Mouse (Mus musculus): ENCODE results near the gene Serpina3k.
"Not testable (repeated sequence)": the region's sequence is repeated elsewhere in the genome, so short reads cannot be mapped to it uniquely, and the experiment has no call there.

Serpina3k gene

DNA sequence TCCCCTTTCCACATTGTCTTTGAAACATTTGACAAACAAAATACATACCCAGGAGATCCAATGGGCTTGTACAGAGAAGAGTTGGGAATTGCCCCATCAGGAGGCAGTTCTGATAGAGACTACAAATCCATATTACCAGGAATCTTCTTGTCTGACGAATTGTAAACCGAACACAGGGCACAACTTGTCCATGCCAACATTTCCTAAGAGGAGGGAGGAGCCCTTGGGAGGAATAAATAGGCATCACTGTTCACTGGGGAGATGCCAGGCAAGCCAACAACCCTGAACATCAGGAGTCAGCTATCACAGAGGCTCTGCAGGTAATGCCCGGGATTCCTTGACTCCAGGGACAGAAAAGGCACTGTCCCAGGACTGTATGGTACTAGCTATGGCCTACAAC, at the start of gene Serpina3k, which contains the start of gene Serpina3m:
TSS of gene Serpina3k (plus strand) at position 261 of the 400 bp plus-strand sequence.
TSS of gene Serpina3m (plus strand) at position 261 of the 400 bp plus-strand sequence.
- DNase-seq (ENCODE audit: low spot score) = not testable (repeated sequence)

DNA sequence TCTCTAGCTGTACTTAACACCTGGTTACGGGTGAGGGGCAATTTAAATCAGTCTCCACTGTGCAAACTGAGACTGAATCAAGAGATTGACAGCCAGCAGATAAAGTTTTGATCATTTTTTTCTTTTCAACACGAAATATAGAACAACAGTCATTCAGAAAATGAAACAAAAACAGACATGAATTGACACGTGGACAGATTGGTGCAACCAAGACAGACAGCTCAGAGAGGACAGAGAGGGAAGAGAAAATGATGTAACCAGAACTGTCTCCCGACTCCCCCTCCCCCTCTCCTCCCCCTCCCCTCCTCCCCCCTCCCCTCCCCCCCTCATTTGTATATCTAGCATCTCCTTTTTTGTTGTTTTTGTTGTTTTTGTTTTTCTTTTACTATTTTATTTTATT, 48.4 kb upstream of the Serpina3k start:
- no peak for DNase-seq (ENCODE audit: low spot score)

DNA sequence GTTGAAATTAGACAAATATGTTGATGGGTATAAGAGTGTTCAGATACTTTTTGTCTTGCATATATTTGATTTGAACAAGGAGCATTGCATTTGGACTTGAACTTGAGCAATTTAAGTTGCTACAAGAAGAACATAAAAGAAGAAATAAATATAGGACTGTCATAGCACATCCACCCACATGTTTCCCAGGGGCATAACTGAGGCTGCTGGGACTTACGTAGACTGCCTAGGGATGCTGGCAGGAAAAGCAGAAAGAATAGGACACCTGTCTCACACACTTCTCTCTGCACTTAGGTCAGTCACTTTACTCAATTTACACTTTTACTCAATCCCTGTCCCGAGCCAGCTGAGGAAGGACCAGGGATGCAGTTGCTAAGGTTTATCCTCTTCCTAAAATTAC, 44.3 kb upstream of the Serpina3k start:
- no peak for DNase-seq (ENCODE audit: low spot score)

DNA sequence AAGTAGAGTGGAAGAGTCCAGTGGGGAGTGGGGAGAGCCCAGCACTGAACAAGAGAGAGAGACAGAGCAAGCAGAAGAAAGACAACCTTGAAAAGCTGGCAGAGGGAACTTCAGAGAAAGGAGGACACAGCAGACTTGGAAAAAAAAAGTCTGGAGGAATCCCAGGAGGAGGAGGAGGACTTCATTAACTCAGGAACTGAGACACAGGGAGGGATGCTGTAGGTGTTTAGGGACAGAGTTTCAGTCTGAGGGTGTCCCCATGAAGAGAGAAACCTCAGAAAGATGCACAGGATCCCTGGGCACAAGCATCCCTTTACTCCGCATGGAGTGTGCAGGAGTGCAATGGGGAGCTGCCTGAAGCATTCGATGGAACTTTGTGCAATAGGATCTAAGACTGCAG, 40.2 kb upstream of the Serpina3k start:
- no peak for DNase-seq (ENCODE audit: low spot score)

DNA sequence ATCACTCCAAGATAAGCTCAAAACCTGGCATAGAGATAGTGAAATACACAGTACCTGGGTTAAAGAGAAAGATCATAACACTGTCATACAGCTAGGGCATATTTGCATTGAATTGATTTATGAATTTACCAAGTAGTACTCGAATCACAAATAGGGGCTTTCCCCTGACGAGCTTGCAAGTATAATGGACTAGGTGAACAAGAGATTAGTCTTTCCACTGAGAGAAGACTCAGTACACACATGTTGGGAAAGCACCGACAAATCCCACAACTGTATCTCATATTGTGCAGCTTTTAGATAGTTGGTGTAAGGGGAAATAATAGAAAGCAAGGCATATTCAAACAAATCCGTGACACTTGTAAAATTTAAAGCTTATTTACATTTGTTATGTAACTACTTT, 32.3 kb upstream of the Serpina3k start:
- DNase-seq (ENCODE audit: low spot score) = no peak

DNA sequence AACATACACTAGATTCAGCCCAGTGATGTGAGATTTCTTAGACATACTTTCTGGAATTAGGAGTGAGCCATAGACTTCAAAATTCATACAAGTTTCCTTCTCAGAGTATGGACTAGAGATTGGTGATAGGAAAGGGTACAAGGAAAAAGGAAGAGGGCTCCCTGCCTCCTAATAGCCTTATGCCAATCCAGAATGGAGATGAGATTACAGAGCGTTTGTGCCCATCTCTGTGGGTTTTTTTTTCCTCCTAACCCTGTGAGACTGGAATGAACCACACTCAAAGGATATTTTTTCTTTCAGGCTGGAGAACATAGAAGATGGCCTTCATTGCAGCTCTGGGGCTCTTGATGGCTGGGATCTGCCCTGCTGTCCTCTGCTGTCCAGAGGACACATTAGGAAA, 24.0 kb upstream of the Serpina3k start, which contains the start of gene Serpina3j:
TSS of gene Serpina3j (plus strand) at position 301 of the 400 bp plus-strand sequence.
- no peak for DNase-seq (ENCODE audit: low spot score)

DNA sequence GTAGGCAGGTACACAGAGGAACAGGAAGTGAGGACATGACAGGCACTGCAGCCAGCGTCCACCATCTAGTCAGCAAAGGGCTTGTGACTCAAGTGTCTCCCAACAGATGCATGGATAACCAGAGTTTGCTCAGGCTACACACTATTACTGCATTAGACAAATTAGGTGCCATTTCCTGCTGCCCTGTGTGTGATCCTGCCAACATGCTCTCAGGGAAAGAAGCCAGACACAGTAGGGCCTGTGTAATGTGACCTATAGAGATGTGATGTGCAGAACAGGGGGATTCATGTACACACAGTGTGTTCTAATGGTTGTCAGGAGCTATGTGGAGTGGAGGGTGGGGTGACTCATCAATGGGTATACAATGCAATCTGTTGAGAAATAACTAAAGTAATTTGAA, 15.8 kb upstream of the Serpina3k start:
- DNase-seq (ENCODE audit: low spot score) = no peak

DNA sequence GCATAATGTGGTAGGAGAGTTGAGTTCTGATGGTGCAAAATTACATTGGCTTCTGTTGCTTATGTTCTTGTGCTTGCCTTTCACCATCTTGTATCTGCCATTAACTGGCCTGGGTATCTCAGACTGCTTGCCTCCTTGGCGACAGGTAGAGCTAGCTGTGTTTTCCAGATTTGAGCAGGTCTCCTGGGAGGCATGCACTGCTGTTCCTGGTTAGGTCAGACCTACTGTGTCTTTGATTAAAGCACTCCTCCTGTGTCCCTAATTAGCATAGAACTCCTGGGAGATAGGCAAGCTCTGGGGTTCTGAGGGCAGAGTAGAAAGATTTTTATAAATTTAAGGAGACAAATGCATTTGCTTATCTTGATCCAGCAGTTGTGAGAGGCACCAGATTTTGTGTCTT, 6.6 kb upstream of the Serpina3k start:
- DNase-seq (ENCODE audit: low spot score) = no peak

DNA sequence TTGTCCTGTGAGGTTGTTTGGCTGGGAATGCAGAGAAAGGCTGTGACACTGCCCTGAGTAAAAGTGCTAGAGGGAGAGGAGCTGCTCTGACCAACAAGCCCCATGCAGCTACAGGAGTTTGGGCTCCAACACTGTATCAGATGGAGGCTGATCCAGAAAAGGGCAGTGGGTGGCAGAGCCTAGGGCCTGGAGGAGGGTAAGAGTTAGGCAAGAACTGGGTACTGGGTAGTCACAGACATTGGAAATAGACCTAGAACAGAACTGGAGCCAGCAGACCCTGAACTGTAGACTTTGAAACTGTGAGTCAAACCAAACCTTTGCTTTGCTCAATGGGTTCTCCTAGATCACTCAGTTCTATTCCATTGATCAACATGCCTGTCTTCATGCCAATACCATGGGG, 1.4 kb upstream of the Serpina3k start:
- not testable (repeated sequence) for DNase-seq (ENCODE audit: low spot score)

DNA sequence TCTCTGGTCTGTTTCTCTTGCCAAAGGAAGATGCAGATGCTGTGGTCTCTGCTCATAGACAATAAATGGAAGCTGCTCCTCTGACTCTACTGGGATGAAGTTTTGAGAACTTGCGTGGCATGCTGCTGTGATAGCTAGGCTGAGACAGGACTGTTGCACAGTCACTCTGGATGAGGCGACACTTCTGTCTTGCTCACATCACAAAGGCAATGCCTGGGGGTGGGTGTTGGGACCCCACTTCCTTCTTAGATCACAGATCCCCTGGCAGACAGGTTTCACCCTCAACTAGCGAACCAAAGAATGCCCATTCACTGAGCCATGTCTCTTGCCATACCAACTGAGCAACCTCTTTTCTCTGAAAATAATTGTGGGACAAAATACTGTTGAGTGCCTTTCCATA, 419 bp downstream of the Serpina3k start:
- DNase-seq (ENCODE audit: low spot score) = no peak

DNA sequence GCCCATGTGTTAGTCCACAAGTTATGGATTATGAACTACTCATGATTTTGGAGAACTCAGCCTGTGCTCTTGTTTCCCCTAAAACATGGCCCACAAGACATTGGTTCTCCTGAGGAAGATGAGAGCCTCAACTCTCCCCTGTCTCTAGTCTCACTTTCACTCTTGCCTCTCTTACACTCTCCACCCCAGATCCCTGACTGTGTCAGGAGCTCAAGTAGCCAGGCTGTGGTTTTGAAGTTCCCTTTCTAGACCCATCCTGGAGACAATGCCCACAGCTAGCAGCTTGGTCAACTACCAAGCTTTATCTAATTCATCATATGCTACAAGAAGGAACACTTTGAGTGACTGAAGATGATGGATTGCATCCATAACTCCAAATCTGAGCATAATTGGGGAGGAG, 4.2 kb downstream of the Serpina3k start:
- DNase-seq (ENCODE audit: low spot score) = not testable (repeated sequence)

DNA sequence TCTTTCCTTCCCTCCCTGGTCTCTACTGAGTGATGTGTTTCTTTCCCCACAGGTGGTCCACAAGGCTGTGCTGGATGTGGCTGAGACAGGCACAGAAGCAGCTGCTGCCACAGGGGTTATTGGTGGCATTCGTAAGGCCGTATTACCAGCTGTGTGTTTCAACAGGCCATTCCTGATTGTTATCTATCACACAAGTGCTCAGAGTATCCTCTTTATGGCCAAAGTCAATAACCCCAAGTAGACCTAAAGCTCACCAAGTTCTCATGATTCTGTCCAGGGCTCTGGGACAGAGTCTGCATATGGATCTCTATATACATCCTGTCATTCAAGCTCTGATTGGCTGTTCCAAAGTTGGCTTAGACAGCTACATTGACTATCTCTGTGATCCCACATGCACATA, 6.9 kb downstream of the Serpina3k start:
- DNase-seq (ENCODE audit: low spot score) = no peak

DNA sequence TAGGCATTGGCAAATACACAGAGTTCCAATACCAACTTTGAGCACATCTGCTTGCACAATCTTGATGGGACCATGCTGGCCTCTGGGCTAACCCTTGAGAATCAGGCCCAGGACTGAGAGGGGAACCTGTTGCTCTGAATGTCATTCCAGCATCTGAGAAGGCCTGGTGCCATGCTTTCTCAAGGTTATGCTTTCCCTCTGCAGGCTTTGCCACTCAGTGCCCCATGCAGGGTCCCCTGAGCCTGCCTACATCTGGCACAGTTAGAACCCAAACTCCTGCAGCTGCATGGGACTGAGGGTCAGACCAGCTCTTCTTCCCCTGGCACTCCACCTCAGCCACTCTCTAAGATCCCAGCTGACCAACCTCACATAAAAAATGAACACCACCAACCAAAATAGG, 7.4 kb downstream of the Serpina3k start:
- DNase-seq (ENCODE audit: low spot score) = no peak

DNA sequence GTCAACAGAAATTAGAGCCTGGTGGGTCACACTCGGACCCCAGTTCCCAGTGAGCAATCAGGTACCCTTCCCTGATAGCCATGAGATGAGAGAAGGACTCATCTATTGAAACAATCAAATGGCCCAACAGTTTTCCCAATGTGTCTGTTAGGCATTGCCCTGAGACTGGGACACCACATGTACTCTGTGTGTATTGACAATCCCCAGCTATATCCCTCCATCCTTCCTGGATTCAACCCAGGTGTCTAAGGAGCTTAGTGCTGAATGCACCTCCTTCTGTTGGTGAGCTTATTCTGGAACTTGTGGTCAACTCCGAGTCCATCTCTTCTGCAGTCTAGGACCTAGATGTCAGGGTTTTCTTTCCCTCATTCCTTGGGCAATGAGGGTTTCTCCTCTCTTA, 8.8 kb downstream of the Serpina3k start:
- no peak for DNase-seq (ENCODE audit: low spot score)

DNA sequence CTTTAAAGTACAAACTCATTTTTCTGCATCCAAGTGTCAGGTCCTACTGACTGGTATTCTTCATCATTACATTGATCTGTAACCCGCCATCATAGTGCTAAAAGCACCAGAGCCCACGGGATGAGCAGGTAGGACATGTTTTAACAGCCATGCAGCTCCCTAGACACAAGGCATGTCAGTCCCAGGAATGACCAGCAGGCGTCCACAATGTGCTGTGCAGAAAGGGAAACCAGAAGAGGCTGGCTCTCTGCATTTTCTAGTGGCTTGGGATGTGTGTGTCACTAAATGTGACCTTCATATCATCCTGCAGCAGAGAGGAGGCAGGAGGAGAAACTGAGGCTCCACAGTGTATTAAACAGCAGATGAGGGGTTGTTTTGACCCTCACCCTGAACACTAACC, 13.5 kb downstream of the Serpina3k start:
- DNase-seq (ENCODE audit: low spot score) = peak; percentile 9

DNA sequence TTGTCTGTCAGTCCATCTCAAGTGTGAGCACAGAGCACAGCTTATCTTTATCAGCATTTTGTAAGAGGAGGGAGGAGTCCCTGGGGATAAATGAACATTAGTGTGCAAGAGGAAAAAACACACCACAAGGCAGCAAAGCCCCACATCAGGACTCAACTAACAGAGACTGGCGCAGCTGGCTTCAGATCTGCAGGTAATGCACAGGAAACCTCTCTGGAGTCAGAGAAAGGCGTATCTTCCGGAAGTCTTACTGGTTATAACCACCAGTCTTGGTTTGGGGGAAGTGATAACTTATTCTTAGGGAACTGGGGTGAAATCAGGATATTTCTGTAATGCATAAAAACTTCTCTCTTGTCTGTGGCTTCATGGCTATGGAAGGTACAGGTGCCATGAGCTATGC, 17.7 kb downstream of the Serpina3k start:
- no peak for DNase-seq (ENCODE audit: low spot score)

DNA sequence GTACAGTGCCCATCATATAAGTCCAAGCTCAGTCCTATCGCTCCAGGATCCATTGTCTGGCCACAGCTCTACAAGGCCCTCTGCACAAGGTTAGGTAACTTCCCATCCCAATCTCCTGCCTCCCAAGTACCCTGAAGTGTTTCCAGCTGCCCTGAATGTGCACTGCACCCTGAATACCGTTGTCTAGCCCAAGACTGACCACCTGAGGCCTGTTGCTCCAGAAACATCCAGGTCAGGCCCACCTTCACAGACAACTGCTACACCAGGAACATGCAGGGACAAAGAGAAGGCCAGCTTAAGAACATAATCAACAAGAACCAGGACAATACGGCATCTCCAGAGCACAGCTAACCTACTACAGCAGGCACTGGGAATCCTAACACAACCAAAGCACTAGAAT, 31.7 kb downstream of the Serpina3k start:
- DNase-seq (ENCODE audit: low spot score) = no peak

DNA sequence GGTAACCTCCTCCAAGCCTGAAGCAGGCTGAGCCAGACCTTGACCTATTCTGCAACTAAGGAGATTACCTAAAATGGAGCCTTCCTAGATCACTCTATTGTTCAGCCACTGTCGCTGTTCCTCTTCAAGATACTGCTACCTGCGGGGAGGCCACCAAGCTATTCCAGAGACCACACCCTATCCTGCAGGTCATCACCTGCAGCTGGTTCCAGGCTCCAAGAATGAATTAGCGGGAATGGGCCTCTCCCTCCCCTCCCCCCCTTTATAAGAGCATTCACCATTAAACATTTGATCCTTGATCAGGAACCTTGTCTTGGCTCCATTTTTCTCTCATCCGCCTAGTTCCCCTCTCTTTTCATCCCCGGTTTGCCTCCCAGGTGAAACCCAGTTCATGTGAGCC, 38.9 kb downstream of the Serpina3k start:
- DNase-seq (ENCODE audit: low spot score) = not testable (repeated sequence)

DNA sequence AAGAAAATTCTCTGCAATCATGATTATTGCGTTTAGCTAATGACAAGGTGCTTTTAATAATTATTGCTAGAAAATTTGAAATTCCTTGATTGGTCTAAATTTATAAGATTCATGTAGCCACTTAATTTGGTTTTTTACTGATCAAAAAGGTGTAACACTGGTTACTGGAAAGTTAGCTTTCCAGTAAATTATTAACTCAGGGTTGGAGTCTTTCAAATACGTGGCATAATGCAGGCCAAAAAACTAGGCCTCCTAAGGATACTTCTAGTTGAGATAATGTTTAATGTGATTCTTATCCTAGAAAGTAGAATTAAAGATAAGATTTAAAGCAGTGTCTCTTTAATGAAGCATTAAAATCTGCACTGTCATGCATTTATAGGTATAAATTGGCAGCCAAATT, 40.1 kb downstream of the Serpina3k start:
- not testable (repeated sequence) for DNase-seq (ENCODE audit: low spot score)

DNA sequence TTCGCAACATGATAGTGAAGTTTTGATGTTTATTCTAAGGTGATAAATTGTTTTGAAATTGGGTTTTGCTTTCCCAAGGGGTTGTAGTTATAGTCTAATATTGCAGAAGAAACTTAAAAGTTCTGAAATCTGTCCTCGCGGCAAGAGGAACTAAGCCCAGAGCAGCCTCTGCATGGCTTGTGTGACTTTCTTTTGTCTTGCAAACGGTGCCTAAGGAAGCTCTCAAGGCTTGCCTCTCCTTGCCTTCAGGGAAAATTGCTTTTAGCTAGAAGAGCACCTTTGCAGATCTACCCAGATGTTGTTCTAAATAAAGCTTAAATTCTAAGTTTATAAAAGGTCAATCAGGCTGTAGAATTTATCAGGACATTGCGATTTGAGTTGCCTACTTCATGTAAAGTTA, 40.5 kb downstream of the Serpina3k start:
- DNase-seq (ENCODE audit: low spot score) = not testable (repeated sequence)

DNA sequence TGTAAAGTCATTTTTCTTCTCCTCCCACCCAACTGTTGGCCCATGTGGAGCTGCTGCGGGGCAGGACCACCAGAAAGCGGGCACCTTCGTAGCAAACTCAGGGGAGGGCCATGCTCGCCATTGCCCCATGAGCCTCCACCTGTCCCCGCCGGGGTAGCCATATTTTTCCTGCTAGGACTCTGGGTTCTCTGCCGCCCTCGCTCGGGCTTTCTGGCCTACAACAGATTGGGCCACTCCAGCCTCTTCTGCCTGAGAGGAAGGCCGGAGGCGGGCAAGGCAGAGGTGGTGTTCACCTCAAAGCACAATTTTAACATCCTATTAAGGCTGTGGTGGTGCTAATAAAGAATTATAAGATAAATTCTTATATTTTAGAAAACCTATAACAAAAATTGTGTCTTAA, 41.6 kb downstream of the Serpina3k start:
- no peak for DNase-seq (ENCODE audit: low spot score)

DNA sequence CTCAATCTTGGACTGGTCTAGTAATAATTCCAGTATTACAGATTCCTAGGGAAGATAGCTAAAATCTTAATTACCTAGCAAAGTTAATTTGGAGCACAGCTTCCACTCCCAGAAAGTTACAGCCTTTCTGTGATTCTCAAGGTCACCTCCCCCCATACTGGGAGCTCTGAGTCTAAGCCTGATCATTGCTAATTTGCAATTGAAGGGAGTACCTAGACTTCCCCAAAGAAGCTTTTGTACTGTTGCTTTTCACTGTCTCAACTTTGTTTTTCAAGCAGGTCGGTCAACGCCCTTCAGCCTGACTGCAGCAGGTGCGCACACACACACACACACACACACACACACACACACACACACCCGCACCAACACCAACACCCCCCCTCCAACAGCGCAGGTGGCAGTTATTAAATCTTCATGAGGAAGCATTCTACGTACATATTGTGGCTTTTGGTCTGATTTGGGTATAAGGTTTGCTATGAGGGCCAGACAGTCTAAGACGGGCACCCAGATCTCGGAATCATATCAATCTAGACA, 42.9 kb downstream of the Serpina3k start:
- not testable (repeated sequence) for DNase-seq (ENCODE audit: low spot score)

DNA sequence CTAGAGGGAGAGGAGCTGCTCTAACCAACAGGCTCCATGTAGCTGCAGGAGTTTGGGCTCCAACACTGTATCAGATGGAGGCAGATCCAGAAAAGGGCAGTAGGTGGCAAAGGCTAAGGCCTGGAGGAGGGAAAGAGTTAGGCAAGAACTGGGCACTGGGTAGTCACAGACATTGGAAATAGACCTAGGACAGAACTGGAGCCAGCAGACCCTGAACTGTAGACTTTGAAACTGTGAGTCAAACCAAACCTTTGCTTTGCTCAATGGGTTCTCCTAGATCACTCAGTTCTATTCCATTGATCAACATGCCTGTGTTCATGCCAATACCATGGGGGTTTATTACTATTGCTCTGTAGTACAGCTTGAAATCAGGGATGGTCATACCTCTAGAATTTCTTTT, 47.7 kb downstream of the Serpina3k start:
- not testable (repeated sequence) for DNase-seq (ENCODE audit: low spot score)

DNA sequence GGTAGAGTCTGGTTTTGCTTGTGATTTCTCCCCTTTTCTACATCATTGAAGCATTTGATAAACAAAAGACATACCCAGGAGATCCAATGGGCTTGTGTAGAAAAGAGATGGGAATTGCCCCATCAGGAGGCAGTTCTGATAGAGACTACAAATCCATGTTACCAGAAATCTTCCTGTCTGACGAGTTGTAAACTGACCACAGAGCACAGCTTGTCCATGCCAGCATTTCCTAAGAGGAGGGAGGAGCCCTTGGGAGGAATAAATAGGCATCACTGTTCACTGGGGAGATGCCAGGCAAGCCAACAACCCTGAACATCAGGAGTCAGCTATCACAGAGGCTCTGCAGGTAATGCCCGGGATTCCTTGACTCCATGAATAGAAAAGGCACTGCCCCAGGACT, 48.6 kb downstream of the Serpina3k start:
- not testable (repeated sequence) for DNase-seq (ENCODE audit: low spot score)

DNA sequence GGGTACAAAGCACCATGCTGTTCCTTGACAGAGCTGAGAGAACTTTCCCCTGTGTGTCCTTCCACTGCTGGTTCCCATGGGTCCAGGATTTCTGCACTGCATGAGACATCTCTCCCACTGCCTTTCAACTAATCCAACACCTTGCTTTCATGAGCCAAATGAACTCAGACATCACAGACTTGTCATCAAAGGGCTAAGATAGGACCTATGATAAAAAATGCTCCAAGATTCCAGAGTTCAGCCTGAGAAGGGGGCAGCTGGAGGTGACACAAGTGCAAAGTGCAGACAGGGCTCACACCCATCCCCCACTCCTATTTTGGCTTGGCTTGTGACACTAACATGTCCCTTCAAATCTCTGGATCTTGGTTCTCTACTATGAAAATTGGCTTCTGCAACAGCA, 50.2 kb downstream of the Serpina3k start:
- no peak for DNase-seq (ENCODE audit: low spot score)
